Mouse (Mus musculus): Measurements from ENCODE around the gene Fndc3b. TPM values are rescaled to one million over a fixed set of nuclear protein-coding genes. Genes with fewer than 3 reads are reported as not detected.

Fndc3b gene
- total and polyA plus RNA-seq, 3 experiments: 0.03 to 0.05 (median 0.04) TPM

DNA sequence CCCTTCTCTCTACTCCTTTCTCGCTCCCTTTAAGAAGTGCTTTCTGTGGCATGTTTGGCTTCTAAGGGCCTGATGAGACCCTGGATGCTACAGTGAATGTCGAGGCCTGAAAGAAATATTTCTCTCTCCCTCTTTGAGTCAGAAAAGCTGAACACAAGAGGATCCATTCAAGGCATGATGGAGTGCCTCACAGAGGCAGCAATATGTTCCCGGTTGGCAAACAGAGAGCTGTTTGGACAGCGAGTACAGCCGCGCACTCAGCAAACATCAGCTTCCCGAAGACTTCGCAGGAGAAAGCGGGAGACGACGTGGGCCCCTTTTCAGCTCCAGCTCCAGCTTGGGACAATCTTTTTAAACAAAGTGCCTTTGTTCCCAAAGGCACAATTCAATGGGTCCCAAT lies 137.6 kb downstream of the Fndc3b start:
- dilution Hi-C loops (cut with MboI; ENCODE audit: extremely low pct_ligation_motif_present, extremely low pct_unique_long_range_greater_than_20kb, low sequenced_read_pairs) (no loop called here), in situ Hi-C loops (cut with MboI; ENCODE audit: low pct_ligation_motif_present, low pct_unique_long_range_greater_than_20kb, low sequenced_read_pairs) (no loop called here)
- Histone ChIP-seq H3K27ac (ENCODE audit: insufficient read depth, low read depth) (no peak overlapping the region), H3K4me3 (replicated peaks in 1 of 3; ENCODE audit: low read depth in 2 of 3, low read length in 2 of 3, poor library complexity in 1 of 3) (no peak overlapping the region), H3K36me3 (replicated peaks in 1 of 2; ENCODE audit: control insufficient read depth in 1 of 2, insufficient read depth in 1 of 2, low read length in 1 of 2) (no peaks in the 10 kb centered on the region), H3K4me1 (ENCODE audit: control insufficient read depth in 1 of 2, insufficient read depth in 2 of 2) (peaks cover 9 to 15% of the 10 kb centered on the region in 2 experiments), H3K9me3 (replicated peaks; ENCODE audit: low read length) (no peaks in the 10 kb centered on the region), H3K79me2 (replicated peaks; ENCODE audit: control insufficient read depth, extremely low read depth, insufficient read depth, poor library complexity, severe bottlenecking) (no peaks in the 10 kb centered on the region), H3K27me3 (replicated peaks) (peaks cover 2% of the 10 kb centered on the region), H3K9ac (ENCODE audit: insufficient read depth, low read depth) (no peak overlapping the region), H3K4me2 (ENCODE audit: insufficient read depth, low read depth, poor library complexity, severe bottlenecking) (no peak overlapping the region)
- TF ChIP-seq CHD1 (IDR thresholded peaks at IDR 0.05; ENCODE audit: low read depth, low read length) (no peak), NRF1 (IDR thresholded peaks at IDR 0.05; ENCODE audit: low read depth, low read length) (no peak), BHLHE40 (IDR thresholded peaks at IDR 0.05; ENCODE audit: low read depth, low read length) (no peak), E2F4 (IDR thresholded peaks at IDR 0.05; ENCODE audit: insufficient replicate concordance, low read depth, low read length) (no peak), USF1 (IDR thresholded peaks at IDR 0.05; ENCODE audit: low read depth, low read length) (no peak), EP300 (IDR thresholded peaks at IDR 0.05; ENCODE audit: low read length) (no peak), POLR2A (IDR thresholded peaks at IDR 0.05; ENCODE audit: low read depth, low read length) (no peak), ETS1 (conservative IDR thresholded peaks at IDR 0.05; ENCODE audit: low read depth, low read length) (no peak), ZKSCAN1 (IDR thresholded peaks at IDR 0.05; ENCODE audit: borderline replicate concordance, low read depth, low read length) (no peak), MAFK (IDR thresholded peaks at IDR 0.05; ENCODE audit: insufficient replicate concordance, low read length) (no peak), RCOR1 (conservative IDR thresholded peaks at IDR 0.05; ENCODE audit: low read depth, low read length) (no peak), ZNF384 (IDR thresholded peaks at IDR 0.05; ENCODE audit: low read depth, low read length) (no peak)
- DNase-seq (ENCODE audit: extremely low read depth): no peak

DNA sequence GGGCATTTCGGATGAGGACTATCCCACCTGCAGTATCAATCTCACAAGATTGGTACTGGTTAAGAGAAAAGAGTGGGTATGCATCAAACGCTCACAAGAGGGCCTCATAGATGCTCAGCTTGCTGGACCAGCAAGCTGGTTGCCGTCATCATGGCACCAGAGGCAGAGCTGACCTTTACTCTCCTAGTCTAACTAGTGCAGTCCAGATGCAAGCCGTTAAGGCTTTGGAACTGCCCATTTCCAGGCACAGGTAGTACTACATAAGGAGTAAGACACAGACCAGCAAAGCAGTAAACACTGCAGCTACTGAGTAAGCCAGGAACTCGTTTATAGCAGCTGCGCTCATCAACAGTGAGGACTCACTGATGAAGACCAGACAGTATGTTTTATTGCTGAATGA lies 138.8 kb downstream of the Fndc3b start:
- dilution Hi-C loops (cut with MboI; ENCODE audit: extremely low pct_ligation_motif_present, extremely low pct_unique_long_range_greater_than_20kb, low sequenced_read_pairs) (no loop called here), in situ Hi-C loops (cut with MboI; ENCODE audit: low pct_ligation_motif_present, low pct_unique_long_range_greater_than_20kb, low sequenced_read_pairs) (no loop called here)
- no peak for DNase-seq (ENCODE audit: extremely low read depth)
- H3K9me3 ChIP-seq (replicated peaks; ENCODE audit: low read length): no peaks in the 10 kb centered on the region
- no peaks in the 10 kb centered on the region for H3K36me3 ChIP-seq (replicated peaks in 1 of 2; ENCODE audit: control insufficient read depth in 1 of 2, insufficient read depth in 1 of 2, low read length in 1 of 2)
- no peak overlapping the region for H3K27ac ChIP-seq (ENCODE audit: insufficient read depth, low read depth)
- no peaks in the 10 kb centered on the region for H3K79me2 ChIP-seq (replicated peaks; ENCODE audit: control insufficient read depth, extremely low read depth, insufficient read depth, poor library complexity, severe bottlenecking)
- H3K9ac ChIP-seq (ENCODE audit: insufficient read depth, low read depth): no peak overlapping the region
- TF ChIP-seq POLR2A (IDR thresholded peaks at IDR 0.05; ENCODE audit: low read depth, low read length) (no peak), IRF4 (IDR thresholded peaks at IDR 0.05; ENCODE audit: low read depth, low read length) (no peak), POLR2AphosphoS2 (IDR thresholded peaks at IDR 0.05; ENCODE audit: low read depth, low read length) (no peak), NELFE (IDR thresholded peaks at IDR 0.05; ENCODE audit: low read depth, low read length) (no peak), CTCF (conservative IDR thresholded peaks at IDR 0.05 in 1 of 2, IDR thresholded peaks at IDR 0.05 in 1 of 2; ENCODE audit: low read depth in 2 of 2, low read length in 2 of 2) (peak in 1 of 2 experiments; percentile 31; a peak in 2 of 4 replicates), RAD21 (IDR thresholded peaks at IDR 0.05; ENCODE audit: low read depth, low read length) (peak; percentile 42), SMC3 (IDR thresholded peaks at IDR 0.05; ENCODE audit: low read depth, low read length) (peak; percentile 38; the same call in 1 of the 2 replicates), MEF2A (IDR thresholded peaks at IDR 0.05; ENCODE audit: borderline replicate concordance, low read depth, low read length) (no peak), SIN3A (IDR thresholded peaks at IDR 0.05; ENCODE audit: low read length) (no peak)
- peaks cover 1 to 4% of the 10 kb centered on the region in 2 experiments; a peak in 3 of 4 replicates for H3K4me1 ChIP-seq (ENCODE audit: control insufficient read depth in 1 of 2, insufficient read depth in 2 of 2)
- H3K4me3 ChIP-seq (replicated peaks in 1 of 3; ENCODE audit: low read depth in 2 of 3, low read length in 2 of 3, poor library complexity in 1 of 3): no peak overlapping the region
- no peak overlapping the region for H3K4me2 ChIP-seq (ENCODE audit: insufficient read depth, low read depth, poor library complexity, severe bottlenecking)
- peaks cover 2% of the 10 kb centered on the region for H3K27me3 ChIP-seq (replicated peaks)
